Mouse (Mus musculus): ENCODE measurements at regions not wholly inside any gene's neighbourhood (a gene's known extent, or its start where the extent isn't known, plus 50 kb on each side); places are given as distances from the start of the nearest gene placed in this dataset.
"Not testable (repeated sequence)": the region's sequence is repeated elsewhere in the genome, so short reads cannot be mapped to it uniquely, and the experiment has no call there.

GRCm38 (mm10) chr17:3006662-3007061 lies 108.1 kb upstream of the Scaf8 start:
- Histone ChIP-seq H3K4me2 (replicated peaks; ENCODE audit: low read depth, low read length) (no peak overlapping the region), H3K9me3 (ENCODE audit: control insufficient read depth, low read length) (peaks cover 62% of the 10 kb centered on the region), H3K27me3 (ENCODE audit: control insufficient read depth, insufficient read depth, low read length) (no peaks in the 10 kb centered on the region), H3K4me3 (ENCODE audit: low read length) (no peak overlapping the region), H3K4me1 (ENCODE audit: control insufficient read depth, insufficient read depth, low read length) (no peaks in the 10 kb centered on the region), H3K27ac (ENCODE audit: low read depth, low read length) (no peak overlapping the region), H3K9ac (ENCODE audit: low read depth, low read length) (no peak overlapping the region), H3K36me3 (ENCODE audit: control insufficient read depth, insufficient read depth, low read length) (no peaks in the 10 kb centered on the region)
- no peak for ATAC-seq (ENCODE audit: low FRiP score, low TSS enrichment)
- 84% methylated on average over 2 of the region's 2 CpGs for WGBS

GRCm38 (mm10) chr17:3007234-3007633 lies 107.5 kb upstream of the Scaf8 start:
- ATAC-seq (ENCODE audit: low FRiP score, low TSS enrichment) = 0 out of 2 replicates have a peak, but pooled peaks have one; percentile 44
- Histone ChIP-seq H3K4me3 (ENCODE audit: low read length) (no peak overlapping the region), H3K27ac (ENCODE audit: low read depth, low read length) (no peak overlapping the region), H3K9ac (ENCODE audit: low read depth, low read length) (no peak overlapping the region), H3K9me3 (ENCODE audit: control insufficient read depth, low read length) (peaks cover 68% of the 10 kb centered on the region), H3K27me3 (ENCODE audit: control insufficient read depth, insufficient read depth, low read length) (no peaks in the 10 kb centered on the region), H3K4me1 (ENCODE audit: control insufficient read depth, insufficient read depth, low read length) (no peaks in the 10 kb centered on the region), H3K4me2 (replicated peaks; ENCODE audit: low read depth, low read length) (no peak overlapping the region), H3K36me3 (ENCODE audit: control insufficient read depth, insufficient read depth, low read length) (no peaks in the 10 kb centered on the region)
- 77% methylated on average over 2 of the region's 2 CpGs for WGBS

GRCm38 (mm10) chr17:3009939-3010338 lies 104.8 kb upstream of the Scaf8 start:
- H3K4me2 ChIP-seq (replicated peaks; ENCODE audit: low read depth, low read length) = no peak overlapping the region
- no peak overlapping the region for H3K9ac ChIP-seq (ENCODE audit: low read depth, low read length)
- no peaks in the 10 kb centered on the region for H3K4me1 ChIP-seq (ENCODE audit: control insufficient read depth, insufficient read depth, low read length)
- 0 out of 2 replicates have a peak, but pooled peaks have one; percentile 13 for ATAC-seq (ENCODE audit: low FRiP score, low TSS enrichment)
- WGBS = 66% methylated on average over 2 of the region's 2 CpGs
- H3K4me3 ChIP-seq (ENCODE audit: low read length) = no peak overlapping the region
- H3K36me3 ChIP-seq (ENCODE audit: control insufficient read depth, insufficient read depth, low read length) = no peaks in the 10 kb centered on the region
- no peak overlapping the region for H3K27ac ChIP-seq (ENCODE audit: low read depth, low read length)
- H3K27me3 ChIP-seq (ENCODE audit: control insufficient read depth, insufficient read depth, low read length) = no peaks in the 10 kb centered on the region
- H3K9me3 ChIP-seq (ENCODE audit: control insufficient read depth, low read length) = peaks cover 73% of the 10 kb centered on the region

- H3K4me2 ChIP-seq (replicated peaks; ENCODE audit: low read depth, low read length) = no peak overlapping the region
- H3K36me3 ChIP-seq (ENCODE audit: control insufficient read depth, insufficient read depth, low read length) = no peaks in the 10 kb centered on the region
- H3K4me3 ChIP-seq (ENCODE audit: low read length) = no peak overlapping the region
- no peak for ATAC-seq (ENCODE audit: low FRiP score, low TSS enrichment)
- no peaks in the 10 kb centered on the region for H3K4me1 ChIP-seq (ENCODE audit: control insufficient read depth, insufficient read depth, low read length)
- H3K27me3 ChIP-seq (ENCODE audit: control insufficient read depth, insufficient read depth, low read length) = no peaks in the 10 kb centered on the region
- 33% methylated on average over 1 of the region's 1 CpGs for WGBS
- no peak overlapping the region for H3K27ac ChIP-seq (ENCODE audit: low read depth, low read length)
- H3K9ac ChIP-seq (ENCODE audit: low read depth, low read length) = no peak overlapping the region
- H3K9me3 ChIP-seq (ENCODE audit: control insufficient read depth, low read length) = peaks cover 61% of the 10 kb centered on the region
Measured at GRCm38 (mm10) chr17:3012045-3012444, 102.7 kb upstream of the Scaf8 start.

GRCm38 (mm10) chr17:3019631-3020391 lies 95.0 kb upstream of the Scaf8 start:
- peaks cover 19% of the 10 kb centered on the region for H3K9me3 ChIP-seq (ENCODE audit: control insufficient read depth, low read length)
- WGBS = 89% methylated on average over 2 of the region's 2 CpGs
- peak; percentile 30; the same call in 1 of the 2 replicates for ATAC-seq (ENCODE audit: low FRiP score, low TSS enrichment)

GRCm38 (mm10) chr17:3020406-3020805 lies 94.4 kb upstream of the Scaf8 start:
- no peaks in the 10 kb centered on the region for H3K36me3 ChIP-seq (ENCODE audit: control insufficient read depth, insufficient read depth, low read length)
- H3K4me3 ChIP-seq (ENCODE audit: low read length) = no peak overlapping the region
- WGBS = 92% methylated on average over 1 of the region's 1 CpGs
- no peaks in the 10 kb centered on the region for H3K4me1 ChIP-seq (ENCODE audit: control insufficient read depth, insufficient read depth, low read length)
- peaks cover 18% of the 10 kb centered on the region for H3K9me3 ChIP-seq (ENCODE audit: control insufficient read depth, low read length)
- H3K27ac ChIP-seq (ENCODE audit: low read depth, low read length) = no peak overlapping the region
- H3K27me3 ChIP-seq (ENCODE audit: control insufficient read depth, insufficient read depth, low read length) = no peaks in the 10 kb centered on the region
- H3K4me2 ChIP-seq (replicated peaks; ENCODE audit: low read depth, low read length) = no peak overlapping the region
- H3K9ac ChIP-seq (ENCODE audit: low read depth, low read length) = no peak overlapping the region
- peak; percentile 70; the same call in 1 of the 2 replicates for ATAC-seq (ENCODE audit: low FRiP score, low TSS enrichment)

More at GRCm38 (mm10) chr17:3019631-3020391, 95.0 kb upstream of the Scaf8 start:
- Histone ChIP-seq H3K4me1 (ENCODE audit: control insufficient read depth, insufficient read depth, low read length) (no peaks in the 10 kb centered on the region), H3K9ac (ENCODE audit: low read depth, low read length) (no peak overlapping the region), H3K4me3 (ENCODE audit: low read length) (no peak overlapping the region), H3K27ac (ENCODE audit: low read depth, low read length) (no peak overlapping the region), H3K4me2 (replicated peaks; ENCODE audit: low read depth, low read length) (no peak overlapping the region), H3K36me3 (ENCODE audit: control insufficient read depth, insufficient read depth, low read length) (no peaks in the 10 kb centered on the region), H3K27me3 (ENCODE audit: control insufficient read depth, insufficient read depth, low read length) (no peaks in the 10 kb centered on the region)

GRCm38 (mm10) chr17:3022245-3022935 lies 92.4 kb upstream of the Scaf8 start:
- 82% methylated on average over 4 of the region's 5 CpGs for WGBS
- ATAC-seq (ENCODE audit: low FRiP score, low TSS enrichment) = no peak
- H3K9me3 ChIP-seq (ENCODE audit: control insufficient read depth, low read length) = peaks cover 19% of the 10 kb centered on the region
- no peak overlapping the region for H3K9ac ChIP-seq (ENCODE audit: low read depth, low read length)
- no peaks in the 10 kb centered on the region for H3K4me1 ChIP-seq (ENCODE audit: control insufficient read depth, insufficient read depth, low read length)
- H3K27ac ChIP-seq (ENCODE audit: low read depth, low read length) = no peak overlapping the region
- no peaks in the 10 kb centered on the region for H3K27me3 ChIP-seq (ENCODE audit: control insufficient read depth, insufficient read depth, low read length)
- no peaks in the 10 kb centered on the region for H3K36me3 ChIP-seq (ENCODE audit: control insufficient read depth, insufficient read depth, low read length)
- no peak overlapping the region for H3K4me2 ChIP-seq (replicated peaks; ENCODE audit: low read depth, low read length)
- no peak overlapping the region for H3K4me3 ChIP-seq (ENCODE audit: low read length)

GRCm38 (mm10) chr17:3022936-3023247 lies 91.9 kb upstream of the Scaf8 start:
- not testable (repeated sequence) for H3K27ac ChIP-seq (ENCODE audit: low read depth, low read length); H3K4me3 ChIP-seq (ENCODE audit: low read length); ATAC-seq (ENCODE audit: low FRiP score, low TSS enrichment); H3K27me3 ChIP-seq (ENCODE audit: control insufficient read depth, insufficient read depth, low read length); H3K9ac ChIP-seq (ENCODE audit: low read depth, low read length); H3K36me3 ChIP-seq (ENCODE audit: control insufficient read depth, insufficient read depth, low read length); H3K4me1 ChIP-seq (ENCODE audit: control insufficient read depth, insufficient read depth, low read length); H3K4me2 ChIP-seq (replicated peaks; ENCODE audit: low read depth, low read length)
- 66% methylated on average over 2 of the region's 3 CpGs for WGBS
- H3K9me3 ChIP-seq (ENCODE audit: control insufficient read depth, low read length) = peaks cover 20% of the 10 kb centered on the region

- no peak for ATAC-seq (ENCODE audit: low FRiP score, low TSS enrichment)
- Histone ChIP-seq H3K9me3 (ENCODE audit: control insufficient read depth, low read length) (peaks cover 20% of the 10 kb centered on the region), H3K4me3 (ENCODE audit: low read length) (no peak overlapping the region), H3K36me3 (ENCODE audit: control insufficient read depth, insufficient read depth, low read length) (no peaks in the 10 kb centered on the region), H3K27ac (ENCODE audit: low read depth, low read length) (no peak overlapping the region), H3K9ac (ENCODE audit: low read depth, low read length) (no peak overlapping the region), H3K4me2 (replicated peaks; ENCODE audit: low read depth, low read length) (no peak overlapping the region), H3K27me3 (ENCODE audit: control insufficient read depth, insufficient read depth, low read length) (no peaks in the 10 kb centered on the region), H3K4me1 (ENCODE audit: control insufficient read depth, insufficient read depth, low read length) (no peaks in the 10 kb centered on the region)
- WGBS = 83% methylated on average over 1 of the region's 1 CpGs
Measured at GRCm38 (mm10) chr17:3023426-3023825, 91.3 kb upstream of the Scaf8 start.

Data from kidney, embryonic 14.5 days (tissue).